Mouse (Mus musculus) spleen, adult 12 weeks (tissue): Measurements from ENCODE around the gene Extl1.
"Not testable (repeated sequence)": the region's sequence is repeated elsewhere in the genome, so short reads cannot be mapped to it uniquely, and the experiment has no call there.

ENCODE experiments used
- DNase-seq: peaks from one replicate; pipeline ENCODE4 v3.0.0; 2022; ENCODE audit warnings: low spot score

The Extl1 gene

GRCm38 (mm10) chr4:134383750-134384149 lies at the start of gene Extl1:
TSS of gene Extl1 (minus strand) at chr4:134383850.
- not testable (repeated sequence) for DNase-seq

DNA sequence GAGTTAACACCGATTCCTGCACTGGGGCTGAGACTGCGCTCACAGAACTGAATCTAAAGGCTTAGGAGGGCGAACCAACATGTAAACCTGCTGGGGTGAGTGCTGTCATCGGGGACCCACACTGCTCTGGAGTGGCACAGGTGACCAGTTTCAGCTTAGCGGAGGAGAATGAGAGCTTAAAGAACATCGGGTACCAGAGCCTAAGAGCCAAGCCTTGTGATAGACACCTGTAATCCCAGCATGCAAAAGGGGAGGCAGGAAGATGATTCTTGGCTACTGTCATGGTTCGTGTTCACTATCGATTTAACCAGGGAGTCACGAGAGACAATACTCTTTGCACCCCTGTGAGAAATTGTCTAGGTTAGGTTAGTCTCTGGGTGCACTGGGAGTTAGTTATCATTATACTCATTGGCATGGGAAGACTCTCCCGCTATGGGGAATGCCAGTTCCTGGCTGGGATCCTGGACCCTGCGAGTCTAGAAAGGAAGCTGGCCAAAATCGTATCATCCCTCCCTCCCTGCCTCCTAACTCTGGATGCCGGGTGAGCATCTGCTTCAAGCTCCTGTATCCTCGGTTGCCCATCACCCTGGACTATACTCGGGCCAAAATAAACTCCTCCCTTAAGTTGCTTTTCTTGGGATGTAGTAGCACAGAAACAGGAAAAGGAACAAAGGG lies 49.2 kb upstream of the Extl1 start:
- DNase-seq: no peak

DNA sequence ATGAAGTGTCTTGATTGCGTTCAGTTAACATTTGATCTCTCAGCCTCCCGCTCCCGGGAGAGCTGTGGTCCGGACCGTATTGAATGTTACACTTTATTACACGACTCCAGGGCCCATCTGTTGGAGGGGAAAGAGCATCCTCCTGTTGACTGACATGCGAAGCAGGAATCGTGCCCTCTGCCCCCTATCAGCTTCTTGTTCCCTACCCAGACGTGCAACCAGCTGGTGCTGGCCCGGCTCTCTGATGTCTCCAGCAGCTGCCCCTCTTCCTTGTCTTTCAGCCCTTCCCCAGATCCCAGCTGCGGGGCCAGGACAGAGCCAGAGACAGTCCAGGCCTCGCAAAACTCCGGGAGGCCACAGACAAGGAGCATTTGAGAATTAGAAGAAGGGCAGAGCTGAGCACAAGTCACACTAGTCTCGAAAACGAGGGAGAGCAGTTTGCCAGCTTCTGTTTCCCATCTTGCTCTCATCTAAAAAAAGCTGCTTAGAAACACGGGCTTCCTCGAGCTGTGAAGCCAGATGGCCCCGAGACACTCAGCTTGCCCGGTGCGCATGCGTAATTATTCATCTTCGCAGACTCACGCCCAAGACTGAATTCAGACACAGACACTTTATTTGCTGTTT lies 46.8 kb upstream of the Extl1 start:
- no peak for DNase-seq

DNA sequence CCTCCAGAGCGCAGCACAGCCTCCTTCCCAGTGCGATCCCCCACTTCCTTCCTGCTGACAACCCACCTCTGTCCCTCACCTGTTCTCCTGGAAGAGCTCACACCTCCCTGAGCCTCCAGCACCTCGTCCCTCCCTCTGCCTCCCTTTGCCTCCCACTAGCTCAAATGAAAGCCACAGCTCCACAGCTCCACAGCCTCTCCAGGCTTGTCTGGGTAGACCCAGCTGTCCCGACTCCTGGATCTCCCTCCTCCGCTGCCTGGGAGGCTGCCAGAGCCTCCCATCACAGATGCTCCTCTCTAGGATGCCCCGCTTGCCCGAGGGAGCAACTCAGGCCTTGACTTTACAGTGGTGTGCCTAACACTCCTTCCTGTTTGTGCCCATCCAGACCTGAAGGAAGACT lies 41.4 kb upstream of the Extl1 start:
- DNase-seq: no peak

DNA sequence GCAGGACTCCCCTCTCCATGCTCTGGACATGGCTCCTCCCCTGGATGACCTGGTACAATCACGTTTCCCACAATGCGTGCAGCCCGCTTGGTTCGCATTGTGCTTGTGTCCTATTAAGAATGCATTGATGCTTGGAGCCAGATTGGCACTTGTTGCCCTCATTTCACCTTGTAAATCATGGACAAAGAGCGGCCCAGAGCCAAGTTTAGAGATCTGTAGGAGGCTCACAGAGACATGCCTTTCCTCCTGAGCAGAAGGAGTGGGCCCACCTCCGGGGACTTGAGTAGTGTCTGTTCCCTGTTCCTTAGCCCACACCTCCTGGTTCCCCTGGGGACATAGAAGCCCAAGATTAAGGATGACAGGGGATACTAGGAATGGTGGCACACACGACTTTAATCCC lies 40.3 kb upstream of the Extl1 start:
- no peak for DNase-seq

GRCm38 (mm10) chr4:134421971-134422370 lies 38.3 kb upstream of the Extl1 start:
- no peak for DNase-seq

DNA sequence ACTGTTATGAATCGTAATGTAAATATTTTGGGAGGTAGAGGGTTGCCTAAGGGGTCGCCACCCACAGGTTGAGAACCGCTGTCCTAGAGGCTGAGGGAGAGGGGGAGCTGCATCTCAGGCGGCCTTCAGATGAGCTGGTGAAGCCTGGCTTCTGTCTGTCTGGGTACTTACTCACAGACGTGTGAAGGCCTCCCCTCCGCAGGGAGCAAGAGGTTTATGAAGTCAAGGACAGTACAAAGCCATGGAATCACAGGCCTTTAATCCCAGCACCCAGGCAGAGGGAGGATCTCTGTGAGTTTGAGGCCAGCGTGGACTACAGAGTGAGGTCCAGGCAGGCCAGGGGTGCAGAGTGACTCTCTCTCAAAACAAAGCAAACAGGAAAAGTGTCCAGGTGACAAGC lies 33.5 kb upstream of the Extl1 start:
- no peak for DNase-seq

- no peak for DNase-seq
Observed at GRCm38 (mm10) chr4:134416602-134417001, 33.0 kb upstream of the Extl1 start.

DNA sequence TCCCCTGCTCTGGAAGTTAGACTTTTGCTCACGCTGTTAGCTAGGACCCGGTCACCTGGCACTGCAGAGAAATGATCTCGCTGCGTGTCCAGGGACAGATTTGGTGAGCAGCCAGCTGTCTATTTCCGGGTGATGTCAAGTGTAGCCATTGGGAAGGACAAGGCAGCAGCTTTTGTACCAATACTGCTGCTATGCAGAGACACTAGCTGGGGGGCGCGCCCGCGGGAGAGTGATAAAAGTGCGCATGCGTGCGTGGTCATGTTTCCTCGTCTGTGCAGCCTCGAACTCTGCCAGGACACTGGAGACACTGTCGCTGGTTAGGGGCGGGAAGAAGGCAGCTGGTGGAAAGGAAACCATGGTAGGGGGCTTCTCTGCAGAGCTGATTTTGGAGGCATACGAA lies 32.5 kb upstream of the Extl1 start:
- no peak for DNase-seq

- no peak for DNase-seq
Observed at GRCm38 (mm10) chr4:134409286-134409685, 25.6 kb upstream of the Extl1 start.

GRCm38 (mm10) chr4:134403721-134404120 lies 20.1 kb upstream of the Extl1 start:
- DNase-seq: no peak

DNA sequence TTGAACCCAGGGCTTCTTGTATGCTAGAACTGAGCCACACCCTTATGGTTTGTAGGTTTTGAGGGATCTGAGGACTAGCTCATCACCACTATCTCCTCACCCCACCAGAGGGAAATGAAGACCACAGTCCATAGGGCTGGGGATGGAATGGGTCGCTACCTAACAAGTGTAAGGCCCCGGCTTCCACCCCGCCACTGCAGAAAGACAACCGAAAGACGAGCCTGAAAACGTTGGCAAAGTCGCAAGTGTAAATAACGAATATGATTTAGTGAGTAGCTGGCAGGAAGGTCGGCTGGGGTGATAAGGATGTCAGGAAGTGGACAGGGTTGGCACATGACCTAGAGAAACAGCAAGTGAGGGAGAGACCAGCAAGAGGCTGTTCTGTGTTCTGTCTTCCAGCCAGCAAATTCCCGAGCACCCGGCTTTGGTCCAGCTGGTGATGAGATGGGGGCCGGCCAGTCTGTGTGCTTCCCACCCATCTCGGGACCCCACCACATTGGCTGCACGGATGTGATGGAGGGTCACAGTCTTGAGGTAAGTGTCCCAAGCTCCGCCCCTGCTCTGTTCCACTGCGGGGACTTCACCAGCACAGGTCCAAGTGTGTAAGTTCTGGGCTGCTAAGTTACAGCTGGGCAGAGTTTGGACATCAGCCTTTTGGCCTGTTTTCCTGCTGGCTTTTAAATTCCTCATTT lies 19.1 kb upstream of the Extl1 start:
- no peak for DNase-seq

GRCm38 (mm10) chr4:134401856-134402570 lies 18.4 kb upstream of the Extl1 start:
- DNase-seq: no peak

DNA sequence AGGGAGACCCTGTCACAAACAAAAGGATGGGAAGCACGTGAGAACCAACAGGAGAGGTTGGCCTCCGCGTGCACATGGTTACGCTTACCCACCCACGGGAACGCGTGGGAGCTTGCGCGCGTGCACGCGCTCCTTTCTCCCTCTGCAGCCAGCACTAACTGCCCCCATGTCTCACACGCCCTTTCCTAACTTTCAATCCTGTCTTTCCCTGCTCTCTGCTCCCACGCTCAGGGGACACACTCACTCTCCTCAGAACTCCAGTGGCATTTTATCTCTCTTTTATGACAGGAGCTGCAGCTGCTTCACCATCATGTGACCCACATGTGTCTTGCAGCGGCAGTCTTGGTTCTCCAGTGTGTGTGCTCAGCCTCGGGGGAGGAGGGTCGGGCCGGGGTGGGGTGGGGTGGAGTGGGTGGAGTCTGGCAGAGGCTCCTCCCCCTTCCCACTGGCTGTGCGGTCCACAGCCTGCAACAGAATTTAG lies 17.6 kb upstream of the Extl1 start:
- no peak for DNase-seq

DNA sequence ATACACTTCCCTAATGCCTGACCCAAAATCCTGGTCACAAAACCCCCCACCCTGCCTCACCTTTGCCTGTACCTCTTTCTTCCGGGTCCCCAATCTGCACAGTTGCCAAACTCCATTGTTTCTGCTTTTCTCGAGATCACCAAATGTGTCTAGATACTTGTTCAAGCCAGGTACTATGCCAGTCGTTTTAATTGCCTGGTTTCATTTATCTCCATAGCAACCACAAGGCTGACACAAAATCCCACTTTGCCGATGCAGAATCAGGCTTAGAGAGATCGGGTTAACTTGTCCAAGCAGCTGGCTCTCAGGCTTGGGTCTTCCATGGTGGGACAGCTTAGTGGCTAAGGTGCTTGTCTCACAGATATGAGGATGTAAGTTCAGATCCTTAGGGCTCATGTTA lies 16.6 kb upstream of the Extl1 start:
- DNase-seq: no peak

DNA sequence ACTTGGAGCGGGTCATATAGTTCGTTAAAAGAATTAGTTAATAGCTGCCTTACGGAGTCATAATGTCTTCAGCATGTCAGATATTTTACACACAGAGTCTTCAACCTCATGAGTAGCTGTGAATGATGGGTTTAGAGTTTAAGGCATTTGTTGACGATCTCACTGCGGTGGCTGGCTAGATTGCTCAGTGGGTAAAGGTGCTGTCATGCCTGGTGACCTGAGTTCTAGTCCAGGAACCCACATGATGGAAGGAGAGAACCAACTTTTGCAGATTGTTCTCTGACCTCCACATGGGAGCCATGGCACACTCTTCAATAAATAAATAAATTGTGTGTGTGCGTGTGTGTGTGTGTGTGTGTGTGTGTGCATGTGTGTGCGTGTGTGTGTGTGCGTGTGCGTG lies 14.1 kb upstream of the Extl1 start:
- no peak for DNase-seq

GRCm38 (mm10) chr4:134397121-134397520 lies 13.5 kb upstream of the Extl1 start:
- no peak for DNase-seq

DNA sequence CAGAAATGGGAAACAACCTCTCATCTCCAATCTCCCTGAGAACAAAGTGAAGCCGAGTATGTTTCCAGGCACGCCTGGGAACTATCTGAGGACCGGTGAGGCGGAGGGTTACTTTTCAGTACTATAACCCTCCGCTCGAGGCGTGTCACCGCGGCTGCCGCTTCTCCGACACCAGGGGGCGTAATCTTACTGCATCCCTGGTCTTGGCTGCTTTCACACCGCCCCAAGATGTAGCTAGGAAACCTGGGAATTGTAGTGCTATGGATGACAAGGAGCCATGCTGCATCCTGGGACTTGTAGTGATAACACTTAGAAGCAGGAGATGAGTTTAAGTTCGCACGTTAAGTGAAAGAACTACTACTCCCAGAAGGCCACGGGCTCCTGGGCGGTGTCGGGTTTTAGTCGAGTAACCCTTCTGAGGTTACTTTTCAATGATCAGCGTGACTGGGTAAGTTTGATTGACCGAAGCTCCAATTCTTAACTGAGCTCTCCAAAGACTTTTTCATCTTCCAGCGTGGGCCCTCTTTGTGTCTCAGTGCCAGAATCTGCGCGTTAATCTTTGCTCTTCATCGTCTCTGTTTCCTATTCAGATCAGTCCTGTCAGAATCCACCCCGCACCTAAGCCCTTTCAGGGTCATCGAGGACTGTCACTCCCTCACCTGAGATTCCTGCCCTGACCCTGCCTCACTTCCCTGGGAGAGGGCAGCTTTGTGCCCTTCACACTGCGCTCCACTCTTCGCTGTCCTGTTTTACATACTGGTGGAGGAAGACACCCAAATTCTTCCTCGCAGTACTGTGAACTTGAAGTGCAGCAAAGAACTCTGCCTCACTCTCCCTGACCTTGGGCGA lies 12.6 kb upstream of the Extl1 start, which contains the start of gene Pafah2:
Gene Pafah2, plus strand, starts transcription at position 344 of the 849 bp plus-strand sequence.
- DNase-seq: peak; percentile 72

DNA sequence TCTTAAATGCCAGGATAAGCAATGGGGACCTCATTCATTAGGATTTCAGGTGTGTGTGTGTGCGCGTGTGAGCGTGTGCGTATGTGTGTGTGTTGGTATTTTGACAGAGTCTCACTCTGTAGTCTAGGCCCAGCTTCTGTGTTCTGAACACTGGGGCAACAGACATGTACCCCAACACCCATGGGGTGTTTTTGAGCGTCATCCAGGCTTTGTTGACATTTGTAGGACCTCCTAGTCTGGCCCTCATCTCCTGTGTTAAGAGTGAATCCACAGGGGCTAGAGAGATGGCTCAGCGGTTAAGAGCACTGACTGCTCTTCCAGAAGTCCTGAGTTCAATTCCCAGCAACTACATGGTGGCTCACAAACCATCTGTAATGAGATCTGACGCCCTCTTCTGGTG lies 11.5 kb upstream of the Extl1 start:
- no peak for DNase-seq

DNA sequence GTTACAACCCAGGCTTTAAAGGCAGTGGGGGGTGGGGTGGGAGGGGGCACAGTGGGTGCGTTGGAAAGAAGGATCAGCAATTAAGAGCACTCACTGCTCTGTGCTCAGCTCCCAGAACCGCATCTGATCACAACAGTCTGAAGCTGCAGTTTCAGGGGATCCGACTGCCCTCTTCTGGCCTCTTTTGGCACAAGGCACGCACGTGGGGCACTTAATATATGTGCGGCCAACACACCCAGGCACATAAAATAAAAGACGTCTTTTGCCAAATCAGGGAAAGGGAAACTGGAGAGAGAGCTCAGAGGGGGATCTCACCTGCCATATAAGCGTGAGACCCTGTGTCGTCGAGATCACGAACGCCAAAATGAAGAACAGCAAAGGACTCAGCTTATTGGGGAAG lies 9.4 kb upstream of the Extl1 start:
- no peak for DNase-seq

- no peak for DNase-seq
Observed at GRCm38 (mm10) chr4:134392595-134392994, 8.9 kb upstream of the Extl1 start.

GRCm38 (mm10) chr4:134391636-134392035 lies 8.0 kb upstream of the Extl1 start:
- no peak for DNase-seq
